In the genomic region with DNA sequence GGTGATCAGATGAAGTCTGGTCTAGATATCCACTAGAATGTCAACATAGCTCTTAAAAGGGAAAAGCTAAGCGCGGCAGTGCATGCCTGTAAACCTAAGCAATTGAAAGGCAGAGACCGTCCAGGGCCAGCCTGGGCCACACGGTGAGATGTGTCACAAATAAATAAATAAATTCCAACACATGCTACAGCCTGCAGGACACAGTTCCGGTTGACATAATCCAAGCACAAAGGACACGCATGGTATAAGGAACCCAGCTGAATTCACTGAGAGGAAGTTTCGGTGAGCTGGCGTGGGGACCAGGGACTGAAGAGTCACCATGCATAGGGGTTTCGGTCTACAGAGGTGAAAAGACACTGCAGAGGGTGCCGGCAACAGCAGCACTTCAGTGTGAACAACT, we compare ENCODE assay signal across 27 mouse cellular contexts. TPM values are rescaled to one million over a fixed set of nuclear protein-coding genes. Genes with fewer than 3 reads are reported as not detected.
DNase-seq lines count a peak whose midpoint lies in the region; ATAC-seq and TF ChIP-seq lines count a peak whose summit lies in the region.
"Had no signal": no experiment of that assay in that cellular context is flagged by ENCODE, and none has a peak within 500 bp of the region (broad histone marks: within the 10 kb centered on the region; RNA-seq: fewer than 3 reads in every experiment).

No protein-coding gene starts in this region.

- TF ChIP-seq CTCF in cerebellum, adult 2 months (IDR thresholded peaks at IDR 0.05; ENCODE audit: borderline replicate concordance, insufficient read depth, low read depth, low read length): no peak

- DNase-seq in cerebellum, adult 2 months: peak in 1 of 2 experiments; percentile 56
- DNase-seq in midbrain, embryonic 10.5 days (ENCODE audit: low spot score): no peak
- peak; percentile 50 for DNase-seq in urinary bladder, postnatal 14 days (ENCODE audit: low spot score)
- DNase-seq in urinary bladder, postnatal 10 days (ENCODE audit: low spot score): no peak
- DNase-seq in right cerebral cortex, postnatal 36 days (ENCODE audit: low spot score in 2 of 2): no peak
- DNase-seq: adrenal gland, adult 8-10 months; adrenal gland, postnatal 14 days; adrenal gland, postnatal 36 days; B cell, adult 2 months; cerebellum, adult 11 months; cerebellum, adult 9-10 months; cerebellum, postnatal 10 days; cerebellum, postnatal 25 days had no signal

- no peak overlapping the region for H3K4me2 ChIP-seq in midbrain, embryonic 12.5 days (replicated peaks)
- no peak overlapping the region for H3K4me2 ChIP-seq in stomach, embryonic 16.5 days (ENCODE audit: low read depth, low read length)
- H3K4me2 ChIP-seq: embryonic facial prominence, embryonic 12.5 days; forebrain, embryonic 13.5 days; forebrain, embryonic 15.5 days had no signal

- H3K36me3 ChIP-seq in midbrain, embryonic 12.5 days: peaks cover 5% of the 10 kb centered on the region; the same call in 1 of the 2 replicates
- 0 out of 2 replicates have a peak, but pooled peaks cover 5% of the 10 kb centered on the region for H3K36me3 ChIP-seq in midbrain, embryonic 10.5 days
- H3K36me3 ChIP-seq in stomach, embryonic 16.5 days (ENCODE audit: control insufficient read depth, insufficient read depth, low read length): no peaks in the 10 kb centered on the region
- H3K36me3 ChIP-seq: forebrain, embryonic 15.5 days; G1E had no signal

- peak overlapping the region; percentile 46; the same call in 1 of the 2 replicates for H3K27ac ChIP-seq in cerebellum, adult 2 months (ENCODE audit: insufficient read depth, low read length)
- H3K27ac ChIP-seq in midbrain, embryonic 12.5 days (replicated peaks): 0 out of 2 replicates have a peak overlapping the region, but pooled peaks have one; percentile 6
- H3K27ac ChIP-seq in midbrain, embryonic 10.5 days (replicated peaks): no peak overlapping the region
- 0 out of 2 replicates have a peak overlapping the region, but pooled peaks have one; percentile 19 for H3K27ac ChIP-seq in stomach, embryonic 16.5 days (ENCODE audit: low read length)
- H3K27ac ChIP-seq: embryonic facial prominence, embryonic 10.5 days; embryonic facial prominence, embryonic 12.5 days; forebrain, embryonic 13.5 days; forebrain, embryonic 15.5 days had no signal

- no peak overlapping the region for H3K4me3 ChIP-seq in cerebellum, adult 2 months (replicated peaks; ENCODE audit: insufficient read depth, low read depth, low read length)
- H3K4me3 ChIP-seq in midbrain, embryonic 12.5 days: no peak overlapping the region
- no peak overlapping the region for H3K4me3 ChIP-seq in midbrain, embryonic 10.5 days
- H3K4me3 ChIP-seq in stomach, embryonic 16.5 days (replicated peaks; ENCODE audit: low read length): no peak overlapping the region
- H3K4me3 ChIP-seq: embryonic facial prominence, embryonic 10.5 days; embryonic facial prominence, embryonic 12.5 days; forebrain, embryonic 13.5 days; forebrain, embryonic 15.5 days had no signal

- no peaks in the 10 kb centered on the region for H3K9me3 ChIP-seq in midbrain, embryonic 12.5 days
- no peaks in the 10 kb centered on the region for H3K9me3 ChIP-seq in midbrain, embryonic 10.5 days (replicated peaks)
- H3K9me3 ChIP-seq in stomach, embryonic 16.5 days (replicated peaks; ENCODE audit: control insufficient read depth, low read length): no peaks in the 10 kb centered on the region
- H3K9me3 ChIP-seq: embryonic facial prominence, embryonic 10.5 days; embryonic facial prominence, embryonic 12.5 days; forebrain, embryonic 13.5 days; forebrain, embryonic 15.5 days; G1E had no signal

- H3K9ac ChIP-seq in midbrain, embryonic 12.5 days (replicated peaks): no peak overlapping the region
- H3K9ac ChIP-seq in stomach, embryonic 16.5 days (ENCODE audit: low read length): no peak overlapping the region
- H3K9ac ChIP-seq: embryonic facial prominence, embryonic 12.5 days; forebrain, embryonic 13.5 days; forebrain, embryonic 15.5 days had no signal

- no peak for ATAC-seq in cerebellum, adult (ENCODE audit: insufficient number of reproducible peaks, low FRiP score, low TSS enrichment)
- no peak for ATAC-seq in midbrain, embryonic 12.5 days (ENCODE audit: low FRiP score, low read depth)
- no peak for ATAC-seq in stomach, embryonic 16.5 days (ENCODE audit: insufficient read depth, low FRiP score)
- ATAC-seq: activated CD4-positive, CD25-positive, alpha-beta regulatory T cell, adult 4 months; CD4-positive, CD25-positive, alpha-beta regulatory T cell, adult 4 months; forebrain, embryonic 13.5 days; forebrain, embryonic 15.5 days; Patski had no signal

- 58% methylated on average over 10 of the region's 10 CpGs for WGBS in cerebellum, adult 2 months
- 85% methylated on average over 10 of the region's 10 CpGs for WGBS in midbrain, embryonic 12.5 days
- WGBS in midbrain, embryonic 10.5 days: 89% methylated on average over 10 of the region's 10 CpGs
- WGBS in stomach, embryonic 16.5 days: 73% methylated on average over 10 of the region's 10 CpGs

- no peak for TF ChIP-seq POLR2A in cerebellum, adult 2 months (IDR thresholded peaks at IDR 0.05; ENCODE audit: borderline replicate concordance, insufficient read depth, low read length)

- H3K4me1 ChIP-seq in cerebellum, adult 2 months (ENCODE audit: control insufficient read depth, insufficient read depth, low read length): peaks cover 32% of the 10 kb centered on the region
- H3K4me1 ChIP-seq in midbrain, embryonic 12.5 days: peaks cover 48% of the 10 kb centered on the region
- peaks cover 51% of the 10 kb centered on the region for H3K4me1 ChIP-seq in midbrain, embryonic 10.5 days
- H3K4me1 ChIP-seq in stomach, embryonic 16.5 days (ENCODE audit: control insufficient read depth, insufficient read depth, low read length): peaks cover 16% of the 10 kb centered on the region

- no peaks in the 10 kb centered on the region for H3K27me3 ChIP-seq in cerebellum, adult 2 months (ENCODE audit: control insufficient read depth, insufficient read depth, low read length)
- peaks cover 6% of the 10 kb centered on the region; the same call in 1 of the 2 replicates for H3K27me3 ChIP-seq in midbrain, embryonic 12.5 days
- peaks cover 38% of the 10 kb centered on the region for H3K27me3 ChIP-seq in midbrain, embryonic 10.5 days (ENCODE audit: low read depth, poor library complexity, severe bottlenecking)
- H3K27me3 ChIP-seq in stomach, embryonic 16.5 days (ENCODE audit: control insufficient read depth, insufficient read depth, low read length): peaks cover 3% of the 10 kb centered on the region; the same call in 1 of the 2 replicates
- H3K27me3 ChIP-seq: embryonic facial prominence, embryonic 12.5 days; forebrain, embryonic 13.5 days; forebrain, embryonic 15.5 days; Patski had no signal

RNA-seq across cellular contexts. Expression of a gene that starts 10.3 kb away (rescaled TPM):
- polyA plus RNA-seq in cerebellum, adult 2 months (2012; rRNA removed): 39.6 and 46.5 TPM in 2 replicates
- 62.3 and 66.3 TPM in 2 replicates for polyA plus RNA-seq in midbrain, embryonic 12.5 days (2016; fragmentation: Nextera tagmentation; extraction: Ambion mirVana)
- polyA plus RNA-seq in midbrain, embryonic 10.5 days (2016; fragmentation: Nextera tagmentation; extraction: Ambion mirVana): 40.1 and 59.3 TPM in 2 replicates
- 47.3 and 61.7 TPM in 2 replicates for polyA plus RNA-seq in stomach, embryonic 16.5 days (2015; fragmentation: Nextera tagmentation; extraction: Ambion mirVana)
- polyA plus RNA-seq: G1E had no signal

RNA-seq across cellular contexts. Expression of a gene that starts 39.7 kb away (rescaled TPM):
- 196 and 220 TPM in 2 replicates for polyA plus RNA-seq in cerebellum, adult 2 months (2012; rRNA removed)
- polyA plus RNA-seq in midbrain, embryonic 12.5 days (2016; fragmentation: Nextera tagmentation; extraction: Ambion mirVana): 28.9 and 31.8 TPM in 2 replicates
- polyA plus RNA-seq in midbrain, embryonic 10.5 days (2016; fragmentation: Nextera tagmentation; extraction: Ambion mirVana): 7.2 and 11.0 TPM in 2 replicates
- polyA plus RNA-seq in stomach, embryonic 16.5 days (2015; fragmentation: Nextera tagmentation; extraction: Ambion mirVana): 8.6 and 32.4 TPM in 2 replicates
- polyA plus RNA-seq: CD4-positive, CD25-positive, alpha-beta regulatory T cell, adult 4 months; G1E had no signal

RNA-seq across cellular contexts. Expression of a gene that starts 39.7 kb away (rescaled TPM):
- polyA plus RNA-seq in cerebellum, adult 2 months (2012; rRNA removed): 1.6 and 1.7 TPM in 2 replicates
- polyA plus RNA-seq in midbrain, embryonic 12.5 days (2016; fragmentation: Nextera tagmentation; extraction: Ambion mirVana): 0.51 TPM in 1 of 2 replicates, not detected in the other
- not detected in 2 replicates for polyA plus RNA-seq in midbrain, embryonic 10.5 days (2016; fragmentation: Nextera tagmentation; extraction: Ambion mirVana)
- not detected in 2 replicates for polyA plus RNA-seq in stomach, embryonic 16.5 days (2015; fragmentation: Nextera tagmentation; extraction: Ambion mirVana)
- polyA plus RNA-seq: activated CD4-positive, CD25-positive, alpha-beta regulatory T cell, adult 4 months; CD4-positive, CD25-positive, alpha-beta regulatory T cell, adult 4 months; embryonic facial prominence, embryonic 10.5 days; embryonic facial prominence, embryonic 12.5 days; embryonic facial prominence, embryonic 14.5 days; forebrain, embryonic 11.5 days; G1E; Patski had no signal

RNA-seq across cellular contexts. Expression of a gene that starts 46.5 kb away (rescaled TPM):
- polyA plus RNA-seq in cerebellum, adult 2 months (2012; rRNA removed): 0.33 and 0.67 TPM in 2 replicates
- not detected in 2 replicates for polyA plus RNA-seq in midbrain, embryonic 12.5 days (2016; fragmentation: Nextera tagmentation; extraction: Ambion mirVana)
- 0.31 TPM in 1 of 2 replicates, not detected in the other for polyA plus RNA-seq in midbrain, embryonic 10.5 days (2016; fragmentation: Nextera tagmentation; extraction: Ambion mirVana)
- not detected in 2 replicates for polyA plus RNA-seq in stomach, embryonic 16.5 days (2015; fragmentation: Nextera tagmentation; extraction: Ambion mirVana)
- polyA plus RNA-seq: activated CD4-positive, CD25-positive, alpha-beta regulatory T cell, adult 4 months; CD4-positive, CD25-positive, alpha-beta regulatory T cell, adult 4 months; cortical plate, adult 2 months; embryonic facial prominence, embryonic 10.5 days; embryonic facial prominence, embryonic 12.5 days; embryonic facial prominence, embryonic 14.5 days; forebrain, embryonic 11.5 days; forebrain, embryonic 13.5 days; G1E had no signal
